Mouse (Mus musculus) limb, embryonic 11.5 days (tissue): ENCODE data around the gene Stoml1. TPM values are rescaled to one million over a fixed set of nuclear protein-coding genes. Genes with fewer than 3 reads are reported as not detected.
"Not testable (repeated sequence)": the region's sequence is repeated elsewhere in the genome, so short reads cannot be mapped to it uniquely, and the experiment has no call there.

ENCODE experiments used
- ATAC-seq: fragments of 200-750 bp; cut with Nextera tagmentation; 2 replicates; pipeline ENCODE4 v1.8.0; 2017; ENCODE audit warnings: low read depth; ENCODE audit not compliant: insufficient number of reproducible peaks, low FRiP score, low TSS enrichment
- DNase-seq: peaks from one replicate; pipeline ENCODE4 v3.0.0-alpha.2; 2015; ENCODE audit warnings: low spot score
- H3K27ac ChIP-seq: fragments of 300-500 bp; sonication (generic); replicated peaks from 2 replicates; pipeline ENCODE4 v1.5.1; 2014; ENCODE audit warnings: low read depth, mild to moderate bottlenecking, low read length
- H3K27me3 ChIP-seq: fragments of 300-500 bp; sonication (generic); 2 replicates; pipeline ENCODE4 v1.6.1; 2014; ENCODE audit warnings: mild to moderate bottlenecking, low read length, mixed read lengths; ENCODE audit not compliant: control insufficient read depth, insufficient read depth
- H3K36me3 ChIP-seq: fragments of 300-500 bp; sonication (generic); 2 replicates; pipeline ENCODE4 v1.6.1; 2014; ENCODE audit warnings: mild to moderate bottlenecking, low read length, moderate library complexity, mixed read lengths; ENCODE audit not compliant: control insufficient read depth, insufficient read depth
- H3K4me1 ChIP-seq: fragments of 300-500 bp; sonication (generic); 2 replicates; pipeline ENCODE4 v1.6.1; 2014; ENCODE audit warnings: low read length, mixed read lengths; ENCODE audit not compliant: control insufficient read depth, insufficient read depth
- H3K4me2 ChIP-seq: fragments of 300-500 bp; sonication (generic); 2 replicates; pipeline ENCODE4 v1.6.1; 2014; ENCODE audit warnings: low read depth, mild to moderate bottlenecking, moderate library complexity; ENCODE audit not compliant: severe bottlenecking
- H3K4me3 ChIP-seq: fragments of 300-500 bp; sonication (generic); 2 replicates; pipeline ENCODE4 v1.5.1; 2014; ENCODE audit warnings: low read depth, low read length
- H3K9ac ChIP-seq: fragments of 300-500 bp; sonication (generic); 2 replicates; pipeline ENCODE4 v1.6.1; 2014; ENCODE audit warnings: mild to moderate bottlenecking, low read length
- H3K9me3 ChIP-seq: fragments of 300-500 bp; sonication (generic); 2 replicates; pipeline ENCODE4 v1.6.1; 2016; ENCODE audit warnings: low read length; ENCODE audit not compliant: control insufficient read depth
- WGBS: fragments of 180-500 bp; shearing (Covaris S2); extraction: QIAGEN DNeasy Blood & Tissue Kit; methylation state at CpG from one replicate; pipeline ENCODE4 v1.1.7; 2014; 5-methylcytosine and 5-hydroxymethylcytosine counted together
- polyA plus RNA-seq: library from polyadenylated mRNA; unstranded; fragments of >200 nt; fragmentation: Nextera tagmentation; extraction: Ambion mirVana; gene quantifications from 2 replicates; pipeline ENCODE4 v1.2.1, GENCODE M21; 2014

Stoml1 gene
- polyA plus RNA-seq, 1 experiment from 2014 or later = 19.2 TPM

- WGBS = 9% methylated on average over 25 of the region's 25 CpGs
- H3K4me2 ChIP-seq = peak overlapping the region; percentile 39; the same call in 1 of the 2 replicates
- H3K9me3 ChIP-seq = no peaks in the 10 kb centered on the region
- H3K9ac ChIP-seq = peak overlapping the region; percentile 46
- ATAC-seq (0 out of 2 replicates have a peak, but pooled peaks have one; percentile 67), DNase-seq (peak; percentile 89)
- H3K4me1 ChIP-seq = peaks cover 19% of the 10 kb centered on the region
- H3K27me3 ChIP-seq = no peaks in the 10 kb centered on the region
- H3K36me3 ChIP-seq = no peaks in the 10 kb centered on the region
- H3K27ac ChIP-seq = no peak overlapping the region
- no peak overlapping the region for H3K4me3 ChIP-seq
These were observed 5.8 kb upstream of the Stoml1 start for GRCm38 (mm10) chr9:58247064-58247759.

GRCm38 (mm10) chr9:58248746-58249413 is 4.1 kb upstream of the Stoml1 start:
- peak overlapping the region; percentile 63; the same call in 1 of the 2 replicates for H3K27ac ChIP-seq
- H3K9me3 ChIP-seq = no peaks in the 10 kb centered on the region
- 44% methylated on average over 7 of the region's 7 CpGs for WGBS
- H3K4me3 ChIP-seq = peak overlapping the region; percentile 52
- H3K27me3 ChIP-seq = no peaks in the 10 kb centered on the region
- no peaks in the 10 kb centered on the region for H3K36me3 ChIP-seq
- H3K9ac ChIP-seq = peak overlapping the region; percentile 74
- ATAC-seq = peak; percentile 4; the same call in 1 of the 2 replicates
- DNase-seq = no peak
- H3K4me1 ChIP-seq = peaks cover 20% of the 10 kb centered on the region
- H3K4me2 ChIP-seq = peak overlapping the region; percentile 64

GRCm38 (mm10) chr9:58249592-58250192 is 3.3 kb upstream of the Stoml1 start, which contains the start of gene Pml:
Gene Pml, minus strand, starts transcription at chr9:58249786.
- Histone ChIP-seq H3K4me3 (peak within 1 kb of the TSS; percentile 52), H3K9me3 (no peaks in the 10 kb centered on the region), H3K27me3 (no peaks in the 10 kb centered on the region), H3K36me3 (no peaks in the 10 kb centered on the region), H3K9ac (peak within 1 kb of the TSS; percentile 74), H3K27ac (peak within 1 kb of the TSS; percentile 63), H3K4me2 (peak within 1 kb of the TSS; percentile 64), H3K4me1 (peaks cover 20% of the 10 kb centered on the region)
- WGBS = 2% methylated on average over 16 of the region's 16 CpGs
- ATAC-seq (no peak), DNase-seq (peak; percentile 77)

- no peak for DNase-seq
- Histone ChIP-seq H3K36me3 (no peaks in the 10 kb centered on the region), H3K4me3 (no peak overlapping the region), H3K4me2 (peak overlapping the region; percentile 64), H3K27me3 (no peaks in the 10 kb centered on the region), H3K9me3 (no peaks in the 10 kb centered on the region), H3K4me1 (peaks cover 20% of the 10 kb centered on the region), H3K27ac (no peak overlapping the region; the same call in 1 of the 2 replicates), H3K9ac (peak overlapping the region; percentile 74)
- WGBS = 77% methylated on average over 8 of the region's 8 CpGs
- no peak for ATAC-seq
These were observed 2.6 kb upstream of the Stoml1 start for GRCm38 (mm10) chr9:58250322-58250721.

GRCm38 (mm10) chr9:58250730-58251129 is 2.2 kb upstream of the Stoml1 start:
- H3K36me3 ChIP-seq, H3K27ac ChIP-seq, H3K4me3 ChIP-seq, ATAC-seq, H3K9me3 ChIP-seq, DNase-seq, H3K27me3 ChIP-seq, H3K4me2 ChIP-seq, H3K9ac ChIP-seq: not testable (repeated sequence)
- H3K4me1 ChIP-seq = peaks cover 20% of the 10 kb centered on the region
- WGBS = 91% methylated on average over 1 of the region's 1 CpGs

GRCm38 (mm10) chr9:58253805-58254122 is 800 bp downstream of the Stoml1 start:
- Histone ChIP-seq H3K9ac (peak overlapping the region; percentile 67), H3K4me3 (peak overlapping the region; percentile 71), H3K4me2 (peak overlapping the region; percentile 90)
- not testable (repeated sequence) for H3K9me3 ChIP-seq, H3K27me3 ChIP-seq, H3K27ac ChIP-seq, H3K4me1 ChIP-seq, ATAC-seq, H3K36me3 ChIP-seq, DNase-seq
- WGBS = 74% methylated on average over 5 of the region's 5 CpGs

GRCm38 (mm10) chr9:58255105-58255504 is 2.1 kb downstream of the Stoml1 start:
- ATAC-seq (no peak), DNase-seq (no peak)
- 35% methylated on average over 2 of the region's 2 CpGs for WGBS
- Histone ChIP-seq H3K9me3 (no peaks in the 10 kb centered on the region), H3K4me2 (no peak overlapping the region), H3K36me3 (peaks cover 2% of the 10 kb centered on the region; the same call in 1 of the 2 replicates), H3K27ac (no peak overlapping the region), H3K27me3 (no peaks in the 10 kb centered on the region), H3K9ac (no peak overlapping the region), H3K4me3 (no peak overlapping the region), H3K4me1 (peaks cover 4% of the 10 kb centered on the region; the same call in 1 of the 2 replicates)
